Mouse (Mus musculus): ENCODE results near the gene Car14.

GRCm38 (mm10) chr3:95856115-95856514, 48.4 kb downstream of the Car14 start:
- TF ChIP-seq CTCF (IDR thresholded peaks at IDR 0.05; ENCODE audit: extremely low read depth, insufficient read length, insufficient replicate concordance, low read depth, low read length): no peak
- TF ChIP-seq POLR2A (IDR thresholded peaks at IDR 0.05; ENCODE audit: low read depth, low read length): no peak

All from small intestine, adult 2 months (tissue).